Mouse (Mus musculus) left cerebral cortex, postnatal 36 days (tissue): Measurements from ENCODE around the gene Nckap5. TPM values are rescaled to one million over a fixed set of nuclear protein-coding genes. Genes with fewer than 3 reads are reported as not detected.
"Not testable (repeated sequence)": the region's sequence is repeated elsewhere in the genome, so short reads cannot be mapped to it uniquely, and the experiment has no call there.

ENCODE experiments used
- DNase-seq, 2 experiments: peaks; one replicate each; pipeline ENCODE4 v3.0.0; 2021 to 2022; ENCODE audit warnings: low spot score in 2 of 2, mixed read lengths in 1 of 2
- intact Hi-C: fragments of 180-260 bp; cut with DNase I; formaldehyde crosslinking; loops from one replicate; pipeline ENCODE4 v1.15.1; 2025
- total RNA-seq, 2 experiments: library from RNA; stranded (reverse); gene quantifications; 2 replicates each; pipeline ENCODE4 v1.2.3; 2021

Gene Nckap5
- total RNA-seq, result 1 to 10 TPM; 4.3 to 8.5 TPM

DNA sequence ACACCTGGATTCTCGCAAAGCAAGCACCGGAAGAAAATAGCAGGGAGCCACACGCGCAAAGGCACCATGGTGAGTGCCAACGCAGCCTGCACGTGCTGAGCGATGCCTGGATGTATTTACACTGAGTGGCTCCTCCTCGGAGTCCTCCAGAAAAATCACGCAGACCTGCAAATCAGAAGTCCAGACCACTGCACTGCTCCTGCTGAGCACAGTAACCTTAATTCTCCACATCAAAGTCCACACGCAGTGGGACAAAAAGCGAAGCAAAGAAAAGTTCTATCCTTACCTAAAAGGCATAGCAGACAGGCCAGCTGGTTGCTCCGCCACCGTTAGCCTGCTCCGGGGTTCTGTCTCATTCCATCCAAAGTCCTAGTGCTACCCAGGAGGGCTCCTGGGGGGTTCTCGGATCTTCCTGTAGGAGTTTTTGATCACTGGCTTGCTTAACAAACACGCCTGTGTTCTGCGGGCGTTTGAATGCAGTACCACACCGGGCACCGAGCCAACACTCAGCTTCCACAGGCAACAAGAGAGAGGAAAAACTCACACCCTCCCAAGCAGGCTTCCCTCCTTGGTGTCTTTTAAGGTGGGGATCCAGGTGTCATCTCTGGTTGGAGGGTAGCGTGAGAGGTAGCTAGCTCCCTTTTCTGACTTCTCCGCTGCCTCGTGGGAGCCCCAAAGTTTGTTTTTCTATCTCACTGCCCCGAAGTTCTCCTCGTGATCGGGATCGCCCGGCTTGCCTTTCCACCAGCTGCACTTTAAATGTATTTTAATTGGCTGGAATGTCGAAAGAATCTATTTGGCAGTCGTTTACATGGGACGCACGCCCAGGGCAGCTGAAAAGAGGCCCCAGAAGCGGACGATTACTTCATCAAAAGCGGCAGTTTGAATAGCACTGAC is at the start of gene Nckap5:
TSS of gene Nckap5 (minus strand) at position 769 of the 897 bp plus-strand sequence.
- intact Hi-C loops, result loop anchor here (2.0 to 10.0 kb wide), 2 partner anchors 93 to 295 kb away; no protein-coding TSS in a partner anchor
- peak; percentile 67 to 70 for DNase-seq

DNA sequence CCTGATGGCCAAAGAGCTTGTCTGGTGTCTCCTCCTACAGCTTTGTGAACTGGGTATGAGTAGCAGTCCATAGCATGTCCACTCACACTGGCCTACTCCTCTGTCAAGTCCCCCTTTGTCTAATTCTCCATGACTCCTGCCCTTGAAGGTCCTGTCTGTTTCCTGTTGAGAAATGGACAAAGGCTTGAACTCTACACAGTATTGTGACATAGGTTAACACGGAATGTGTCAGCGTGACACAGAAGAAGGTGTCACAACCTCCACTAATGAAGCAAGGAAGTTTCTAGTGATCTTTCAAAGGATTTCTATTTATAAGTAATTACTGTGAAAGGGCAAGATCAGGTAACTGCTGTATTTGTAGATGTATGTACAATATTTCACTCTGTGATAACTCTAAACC is 46.9 kb upstream of the Nckap5 start:
- DNase-seq, result no peak
- intact Hi-C loops, result no loop called here

DNA sequence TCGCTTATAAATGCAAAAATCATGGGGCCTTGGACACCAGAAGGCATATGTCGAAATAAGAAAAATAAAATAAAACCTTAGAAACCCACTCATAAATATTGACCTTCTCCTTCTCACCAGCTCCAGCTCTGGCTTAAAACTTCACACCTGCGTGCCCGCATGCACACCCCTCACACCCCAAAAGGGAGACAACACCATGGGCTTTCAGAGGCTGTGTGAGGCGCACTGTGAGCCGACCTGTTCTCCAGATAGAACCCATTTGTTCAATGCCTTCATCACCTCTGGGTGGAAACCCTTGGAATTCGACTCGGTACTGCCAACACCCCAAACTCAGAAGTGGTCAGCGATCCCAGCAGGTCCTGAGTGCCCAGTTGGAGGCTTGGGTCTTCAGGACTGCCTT is 37.8 kb upstream of the Nckap5 start:
- intact Hi-C loops, result no loop called here
- DNase-seq, result no peak

GRCm38 (mm10) chr1:126867912-126868311 is 37.3 kb upstream of the Nckap5 start:
- intact Hi-C loops, result no loop called here
- DNase-seq, result no peak

DNA sequence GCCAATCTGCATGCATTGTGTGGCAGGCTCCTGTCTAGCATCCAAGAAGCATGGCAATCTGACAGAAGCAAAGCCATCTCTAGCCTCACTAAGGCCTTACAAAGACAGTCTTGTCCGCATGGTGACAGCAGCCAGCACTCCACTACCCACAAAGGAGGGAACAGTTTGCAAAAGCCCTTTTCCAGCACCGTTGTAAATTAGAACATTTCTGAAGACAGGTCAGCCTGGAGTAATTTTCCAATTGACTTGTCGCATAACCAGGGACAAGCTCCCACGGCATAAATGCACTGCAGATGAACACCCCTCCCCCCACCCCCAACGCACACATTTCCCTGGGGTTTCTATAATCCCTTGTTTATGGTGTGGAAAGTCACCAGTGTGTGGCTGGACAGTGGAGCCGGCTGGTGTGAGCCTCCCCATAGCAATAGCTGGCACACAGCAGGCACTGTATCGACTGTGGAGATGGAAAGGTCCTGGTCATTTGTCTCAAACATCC is 35.0 kb upstream of the Nckap5 start:
- intact Hi-C loops, result no loop called here
- peak; percentile 5 to 9 for DNase-seq

- intact Hi-C loops, result no loop called here
- DNase-seq, result no peak
These were observed 31.2 kb upstream of the Nckap5 start for GRCm38 (mm10) chr1:126861816-126862215.

- DNase-seq, result no peak
- intact Hi-C loops, result no loop called here
These were observed 29.9 kb upstream of the Nckap5 start for GRCm38 (mm10) chr1:126860537-126860936.

GRCm38 (mm10) chr1:126849481-126849880 is 18.9 kb upstream of the Nckap5 start:
- DNase-seq, result no peak
- intact Hi-C loops, result no loop called here

GRCm38 (mm10) chr1:126846317-126846716 is 15.7 kb upstream of the Nckap5 start:
- intact Hi-C loops, result no loop called here
- DNase-seq, result no peak

DNA sequence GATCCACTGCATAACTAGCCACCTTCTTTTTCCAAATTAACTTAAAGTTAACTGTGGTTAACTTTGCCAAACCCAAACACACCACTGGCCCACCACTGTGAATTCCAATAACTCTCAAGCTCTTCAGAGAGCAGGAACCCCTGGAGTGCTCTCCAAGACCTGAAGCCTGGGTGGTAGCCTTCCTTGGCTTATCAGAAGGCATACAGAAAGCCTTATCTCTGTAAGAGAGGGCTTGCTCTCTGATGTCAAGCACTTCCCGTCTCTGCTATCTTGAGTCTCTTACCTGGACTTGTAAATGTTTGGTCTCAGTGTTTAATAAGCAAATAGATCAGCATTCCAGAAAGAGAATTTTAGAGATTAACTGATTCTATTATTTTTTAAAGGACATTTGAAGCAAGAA is 2.3 kb upstream of the Nckap5 start:
- DNase-seq, result no peak
- intact Hi-C loops, result loop anchor here (10.0 kb wide), 1 partner anchor 298 kb away; no protein-coding TSS in a partner anchor

GRCm38 (mm10) chr1:126829031-126829430 is 1.6 kb downstream of the Nckap5 start:
- intact Hi-C loops, result no loop called here
- DNase-seq, result no peak

- DNase-seq, result no peak
- intact Hi-C loops, result no loop called here
These were observed 5.8 kb downstream of the Nckap5 start for GRCm38 (mm10) chr1:126824841-126825240.

DNA sequence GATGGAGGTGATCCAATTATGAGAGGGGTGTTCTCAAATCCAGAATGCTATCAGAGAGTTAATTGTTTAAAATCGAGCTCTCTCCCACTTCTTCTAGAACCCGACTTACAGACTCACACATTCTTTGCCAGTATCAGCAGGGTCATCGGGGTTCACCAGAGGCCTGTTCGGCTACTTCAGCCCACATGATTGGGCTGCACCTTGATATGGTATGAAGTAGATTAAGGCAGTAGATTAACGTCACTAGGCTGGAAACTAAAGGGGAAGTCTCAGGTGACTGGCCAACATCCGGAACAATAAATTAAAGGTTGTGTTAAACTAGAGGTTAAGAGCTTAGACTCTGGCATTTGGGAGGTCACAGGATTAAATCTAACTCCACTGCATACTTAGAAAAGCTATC is 8.4 kb downstream of the Nckap5 start:
- DNase-seq, result no peak
- intact Hi-C loops, result no loop called here

GRCm38 (mm10) chr1:126817381-126818034 is 13.1 kb downstream of the Nckap5 start:
- intact Hi-C loops, result loop anchor here (5.0 kb wide), 1 partner anchor 80 kb away; no protein-coding TSS in a partner anchor
- no peak for DNase-seq

DNA sequence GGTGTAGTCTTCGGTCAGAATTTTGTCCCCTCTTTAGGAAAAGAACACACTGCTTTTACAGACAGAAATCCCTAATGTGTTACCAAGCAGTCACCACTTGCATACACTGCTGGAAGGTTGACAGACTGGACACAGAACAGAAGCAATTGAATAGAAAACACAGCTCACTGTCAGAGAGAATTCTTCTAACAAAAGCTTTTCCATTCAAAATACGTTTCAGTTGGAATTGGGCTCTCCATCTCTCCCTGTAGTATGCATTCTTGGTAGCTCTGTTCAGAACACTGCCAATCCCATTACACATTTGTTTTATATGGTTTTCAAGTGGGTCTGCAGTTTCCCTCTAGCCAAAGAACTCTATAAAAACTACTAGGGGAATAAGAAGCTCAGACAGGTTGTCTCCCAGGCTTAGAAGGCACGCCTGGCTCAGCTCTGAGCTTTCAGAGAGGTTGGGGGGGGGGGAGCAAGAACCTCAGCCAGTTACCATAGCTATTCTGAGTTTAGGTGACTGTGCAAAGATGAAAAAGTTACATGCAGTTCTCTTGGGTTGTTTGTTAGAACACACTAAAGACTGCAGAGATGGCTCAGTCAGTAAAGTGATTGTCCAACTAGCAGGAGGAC is 23.5 kb downstream of the Nckap5 start:
- intact Hi-C loops, result no loop called here
- no peak for DNase-seq

DNA sequence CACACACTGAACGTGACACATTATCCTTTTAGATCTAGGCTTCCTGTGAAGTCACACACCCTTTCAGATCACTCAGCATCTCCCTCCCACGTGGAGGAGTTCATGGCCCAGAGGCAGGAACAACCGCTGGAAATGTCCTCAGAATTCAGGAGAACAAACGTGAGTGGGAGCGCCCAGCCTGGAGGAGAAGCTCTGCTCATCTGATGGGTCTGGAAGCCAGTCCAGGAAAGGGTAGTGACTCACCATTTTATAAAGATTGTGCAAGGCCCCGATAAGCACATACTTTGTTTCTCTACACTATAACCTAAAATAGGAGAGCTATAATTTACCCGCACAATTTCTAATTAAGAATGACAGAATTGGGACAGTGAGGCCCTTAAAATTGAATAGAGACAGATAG is 24.1 kb downstream of the Nckap5 start:
- peak; percentile 19 to 23 for DNase-seq
- intact Hi-C loops, result no loop called here

DNA sequence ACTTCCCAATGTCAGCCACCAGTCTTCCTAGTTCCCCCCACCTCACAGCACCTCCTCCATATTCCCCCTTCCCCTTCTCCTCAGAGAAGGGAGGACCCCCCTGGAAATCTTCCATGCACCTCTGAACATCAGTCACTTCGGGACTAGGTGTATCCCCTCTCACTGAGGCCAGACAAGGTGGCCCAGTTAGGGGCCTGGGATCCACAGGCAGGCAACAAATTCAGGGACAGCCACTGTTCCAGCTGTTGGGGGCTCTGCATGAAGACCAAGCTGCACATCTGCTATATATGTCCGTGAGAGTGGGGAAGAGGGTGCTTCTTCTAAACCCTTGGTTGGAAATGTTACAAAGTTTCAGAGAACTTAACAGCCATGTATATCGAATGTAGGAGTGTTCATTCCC is 28.2 kb downstream of the Nckap5 start:
- intact Hi-C loops, result no loop called here
- no peak for DNase-seq

GRCm38 (mm10) chr1:126801706-126802105 is 28.9 kb downstream of the Nckap5 start:
- DNase-seq, result no peak
- intact Hi-C loops, result no loop called here

- intact Hi-C loops, result no loop called here
- no peak for DNase-seq
These were observed 31.2 kb downstream of the Nckap5 start for GRCm38 (mm10) chr1:126799379-126799798.

DNA sequence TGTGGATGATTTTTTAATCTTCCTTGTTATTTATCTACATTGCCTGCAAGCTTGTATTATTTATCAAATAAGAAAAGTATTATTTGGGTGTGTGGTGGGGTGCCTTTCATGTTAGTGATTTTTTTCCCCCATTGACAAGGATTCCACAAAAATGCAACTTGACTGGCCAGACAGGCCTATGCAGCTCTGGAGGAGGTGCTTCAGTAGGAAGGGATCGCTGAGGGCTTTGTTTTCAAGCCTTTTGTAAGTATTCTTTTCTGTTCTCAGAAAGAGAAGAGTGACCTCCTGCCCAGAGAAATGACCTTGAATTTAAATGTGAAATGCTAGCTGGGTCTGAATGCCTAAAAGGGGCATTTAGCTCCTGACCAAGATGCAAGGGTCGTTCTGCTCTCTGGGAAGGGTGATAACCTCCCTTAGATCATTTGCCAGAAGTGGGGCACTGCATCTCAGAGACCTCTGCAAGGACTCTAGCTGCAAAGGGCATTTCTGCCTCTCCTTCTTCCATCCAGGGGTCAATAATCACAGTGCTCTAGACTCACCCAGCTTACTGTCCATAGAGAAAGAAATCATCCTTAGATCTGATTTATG is 50.2 kb downstream of the Nckap5 start:
- DNase-seq, intact Hi-C loops: not testable (repeated sequence)
